Mouse (Mus musculus) stomach, embryonic 14.5 days (tissue): Measurements from ENCODE around the gene Slc10a4. TPM values are rescaled to one million over a fixed set of nuclear protein-coding genes. Genes with fewer than 3 reads are reported as not detected.
"Not testable (repeated sequence)": the region's sequence is repeated elsewhere in the genome, so short reads cannot be mapped to it uniquely, and the experiment has no call there.

Experiments
- ATAC-seq: fragments of 200-750 bp; cut with Nextera tagmentation; 2 replicates; pipeline ENCODE4 v1.8.0; 2017; ENCODE audit warnings: low read depth, moderate TSS enrichment; ENCODE audit not compliant: insufficient number of reproducible peaks, insufficient read depth, low FRiP score
- H3K27ac ChIP-seq: fragments of 300-500 bp; sonication (generic); 2 replicates; pipeline ENCODE4 v1.5.1; 2014; ENCODE audit warnings: mild to moderate bottlenecking, low read length, moderate library complexity, mixed read lengths
- H3K27me3 ChIP-seq: fragments of 300-500 bp; sonication (generic); 2 replicates; pipeline ENCODE4 v1.6.1; 2014; ENCODE audit warnings: low read length, control low read depth, mixed read lengths; ENCODE audit not compliant: control insufficient read depth, insufficient read depth
- H3K36me3 ChIP-seq: fragments of 300-500 bp; sonication (generic); 2 replicates; pipeline ENCODE4 v1.6.1; 2014; ENCODE audit warnings: mild to moderate bottlenecking, control low read depth, low read length, moderate library complexity, mixed read lengths; ENCODE audit not compliant: control insufficient read depth, insufficient read depth
- H3K4me1 ChIP-seq: fragments of 300-500 bp; sonication (generic); 2 replicates; pipeline ENCODE4 v1.6.1; 2014; ENCODE audit warnings: low read length, control low read depth, mixed read lengths; ENCODE audit not compliant: control insufficient read depth, insufficient read depth
- H3K4me2 ChIP-seq: fragments of 300-500 bp; sonication (generic); replicated peaks from 2 replicates; pipeline ENCODE4 v1.6.1; 2014; ENCODE audit warnings: low read depth, low read length, control low read depth
- H3K4me3 ChIP-seq: fragments of 300-500 bp; sonication (generic); 2 replicates; pipeline ENCODE4 v1.5.1; 2014; ENCODE audit warnings: low read depth, low read length, control low read depth
- H3K9ac ChIP-seq: fragments of 300-500 bp; sonication (generic); replicated peaks from 2 replicates; pipeline ENCODE4 v1.6.1; 2014; ENCODE audit warnings: low read depth, mild to moderate bottlenecking, control low read depth, low read length, moderate library complexity, mixed read lengths
- H3K9me3 ChIP-seq: fragments of 300-500 bp; sonication (generic); 2 replicates; pipeline ENCODE4 v1.6.1; 2016; ENCODE audit warnings: low read depth, low read length, control low read depth; ENCODE audit not compliant: control insufficient read depth
- WGBS: fragments of 180-500 bp; shearing (Covaris S2); extraction: QIAGEN DNeasy Blood & Tissue Kit; methylation state at CpG from one replicate; pipeline ENCODE4 v1.1.7; 2014; 5-methylcytosine and 5-hydroxymethylcytosine counted together
- polyA plus RNA-seq: library from polyadenylated mRNA; unstranded; fragments of >200 nt; fragmentation: Nextera tagmentation; extraction: Ambion mirVana; gene quantifications from 2 replicates; pipeline ENCODE4 v1.2.1, GENCODE M21; 2014

Slc10a4 gene
- polyA plus RNA-seq, 1 experiment from 2014 or later, result 14.2 TPM

- Histone ChIP-seq H3K36me3 (peaks cover 16% of the 10 kb centered on the region; the same call in 1 of the 2 replicates), H3K4me1 (0 out of 2 replicates have a peak, but pooled peaks cover 7% of the 10 kb centered on the region), H3K27ac (no peak overlapping the region), H3K4me3 (no peak overlapping the region), H3K4me2 (no peak overlapping the region), H3K27me3 (no peaks in the 10 kb centered on the region), H3K9me3 (no peaks in the 10 kb centered on the region), H3K9ac (no peak overlapping the region)
- WGBS, result 88% methylated on average over 4 of the region's 4 CpGs
- ATAC-seq, result no peak
These were observed 30.1 kb upstream of the Slc10a4 start for GRCm38 (mm10) chr5:72976539-72976938.

GRCm38 (mm10) chr5:72984091-72984490 lies 22.6 kb upstream of the Slc10a4 start:
- Histone ChIP-seq H3K27me3 (no peaks in the 10 kb centered on the region), H3K9ac (no peak overlapping the region), H3K9me3 (no peaks in the 10 kb centered on the region), H3K4me2 (no peak overlapping the region), H3K36me3 (no peaks in the 10 kb centered on the region), H3K27ac (no peak overlapping the region), H3K4me3 (no peak overlapping the region), H3K4me1 (no peaks in the 10 kb centered on the region)
- ATAC-seq, result no peak
- whole genome bisulfite sequencing, result 6% methylated on average over 2 of the region's 2 CpGs

GRCm38 (mm10) chr5:72987786-72988185 lies 18.9 kb upstream of the Slc10a4 start:
- Histone ChIP-seq H3K4me1 (no peaks in the 10 kb centered on the region), H3K36me3 (no peaks in the 10 kb centered on the region), H3K9me3 (no peaks in the 10 kb centered on the region), H3K9ac (no peak overlapping the region), H3K4me2 (no peak overlapping the region), H3K27me3 (no peaks in the 10 kb centered on the region), H3K27ac (no peak overlapping the region), H3K4me3 (no peak overlapping the region)
- ATAC-seq, result no peak
- WGBS, result 77% methylated on average over 7 of the region's 7 CpGs

GRCm38 (mm10) chr5:72989756-72990155 lies 16.9 kb upstream of the Slc10a4 start:
- Histone ChIP-seq H3K9ac (no peak overlapping the region), H3K4me1 (no peaks in the 10 kb centered on the region), H3K4me2 (no peak overlapping the region), H3K36me3 (no peaks in the 10 kb centered on the region), H3K27ac (no peak overlapping the region), H3K27me3 (no peaks in the 10 kb centered on the region), H3K9me3 (no peaks in the 10 kb centered on the region), H3K4me3 (no peak overlapping the region)
- ATAC-seq, result no peak
- 68% methylated on average over 8 of the region's 8 CpGs for whole genome bisulfite sequencing

- Histone ChIP-seq H3K4me3 (no peak overlapping the region), H3K9ac (no peak overlapping the region), H3K27me3 (no peaks in the 10 kb centered on the region), H3K36me3 (no peaks in the 10 kb centered on the region), H3K9me3 (no peaks in the 10 kb centered on the region), H3K27ac (no peak overlapping the region), H3K4me1 (no peaks in the 10 kb centered on the region), H3K4me2 (no peak overlapping the region)
- ATAC-seq, result no peak
- 83% methylated on average over 1 of the region's 1 CpGs for WGBS
These were observed 14.2 kb upstream of the Slc10a4 start for GRCm38 (mm10) chr5:72992474-72992873.

GRCm38 (mm10) chr5:72994424-72994823 lies 12.3 kb upstream of the Slc10a4 start:
- H3K4me1 ChIP-seq, result no peaks in the 10 kb centered on the region
- H3K9me3 ChIP-seq, result no peaks in the 10 kb centered on the region
- H3K4me2 ChIP-seq, result no peak overlapping the region
- no peak for ATAC-seq
- WGBS, result 80% methylated on average over 8 of the region's 8 CpGs
- H3K9ac ChIP-seq, result no peak overlapping the region
- H3K36me3 ChIP-seq, result no peaks in the 10 kb centered on the region
- no peak overlapping the region for H3K27ac ChIP-seq
- H3K4me3 ChIP-seq, result no peak overlapping the region
- no peaks in the 10 kb centered on the region for H3K27me3 ChIP-seq

- Histone ChIP-seq H3K9me3 (no peaks in the 10 kb centered on the region), H3K4me2 (no peak overlapping the region), H3K36me3 (no peaks in the 10 kb centered on the region), H3K27ac (no peak overlapping the region), H3K27me3 (no peaks in the 10 kb centered on the region), H3K9ac (no peak overlapping the region), H3K4me1 (no peaks in the 10 kb centered on the region), H3K4me3 (no peak overlapping the region)
- 61% methylated on average over 2 of the region's 2 CpGs for WGBS
- ATAC-seq, result no peak
These were observed 11.8 kb upstream of the Slc10a4 start for GRCm38 (mm10) chr5:72994928-72995327.

- H3K4me3 ChIP-seq, result no peak overlapping the region
- H3K9me3 ChIP-seq, result no peaks in the 10 kb centered on the region
- no peak for ATAC-seq
- H3K36me3 ChIP-seq, result no peaks in the 10 kb centered on the region
- H3K9ac ChIP-seq, result no peak overlapping the region; the same call in 1 of the 2 replicates
- no peaks in the 10 kb centered on the region for H3K27me3 ChIP-seq
- H3K27ac ChIP-seq, result no peak overlapping the region
- H3K4me1 ChIP-seq, result no peaks in the 10 kb centered on the region
- H3K4me2 ChIP-seq, result no peak overlapping the region
- 39% methylated on average over 10 of the region's 10 CpGs for WGBS
These were observed 11.3 kb upstream of the Slc10a4 start for GRCm38 (mm10) chr5:72995379-72995778.

GRCm38 (mm10) chr5:72998546-72998945 lies 8.1 kb upstream of the Slc10a4 start:
- H3K9me3 ChIP-seq, H3K27me3 ChIP-seq, H3K4me2 ChIP-seq, H3K9ac ChIP-seq, H3K27ac ChIP-seq, ATAC-seq, H3K36me3 ChIP-seq, H3K4me3 ChIP-seq, H3K4me1 ChIP-seq: not testable (repeated sequence)
- 72% methylated on average over 1 of the region's 1 CpGs for WGBS
